Mouse (Mus musculus) sigmoid colon, adult 10 weeks (tissue): ENCODE data around the gene Olfr328. TPM values are rescaled to one million over a fixed set of nuclear protein-coding genes. Genes with fewer than 3 reads are reported as not detected.

Experiments
- polyA plus RNA-seq: library from polyadenylated mRNA; stranded (reverse); fragments of 350-450 nt; fragmentation: Illumina TruSeq; extraction: RNeasy Lipid Tissue Mini Kit (QIAGEN cat#74804); gene quantifications from one replicate; pipeline ENCODE4 v1.2.3, GENCODE M21; 2014; ENCODE audit warnings: low read depth, low replicate concordance

Olfr328 gene
- polyA plus RNA-seq = not detected

DNA sequence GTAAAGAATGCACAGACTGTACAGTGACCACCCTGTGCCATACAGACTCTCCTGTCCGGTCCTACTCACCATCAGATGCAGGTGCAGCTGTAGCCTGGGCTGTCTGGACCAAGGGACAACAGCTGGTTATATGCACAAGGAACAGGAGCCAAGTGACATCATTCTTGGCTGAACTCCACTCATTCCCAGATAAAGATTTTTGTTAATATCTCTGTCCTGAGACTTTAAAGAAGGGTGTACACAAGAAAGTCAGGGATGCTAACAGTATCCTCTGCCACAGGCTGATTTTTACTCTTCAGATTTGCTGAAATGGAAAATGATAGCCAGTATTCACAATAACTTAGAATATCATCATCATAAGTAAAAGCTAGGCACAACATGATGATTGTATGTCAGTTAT is at the start of gene Olfr328:
Olfr328 (minus strand) TSS at position 101 of the 400 bp plus-strand sequence.

DNA sequence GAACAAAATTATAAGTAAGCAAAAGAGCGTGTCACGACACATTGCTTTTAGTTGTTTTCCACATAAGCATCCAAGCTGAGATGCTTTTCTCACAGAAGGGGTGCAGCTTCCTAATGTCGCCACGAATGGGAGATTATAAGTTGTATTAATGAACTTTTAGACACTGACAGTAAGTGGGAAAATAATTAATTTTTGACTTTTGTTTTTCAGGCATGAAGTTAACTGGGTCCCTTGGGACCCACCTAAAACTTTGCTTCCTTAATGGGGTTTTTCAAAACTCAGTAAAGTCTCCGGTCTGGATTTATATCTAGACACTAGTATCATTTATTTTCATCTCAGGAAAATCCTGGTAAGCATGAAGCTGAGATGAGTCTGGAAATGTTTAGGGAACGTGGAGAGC is 39.4 kb upstream of the Olfr328 start, which contains the start of gene Olfr324:
Olfr324 (plus strand) TSS at position 301 of the 400 bp plus-strand sequence.

DNA sequence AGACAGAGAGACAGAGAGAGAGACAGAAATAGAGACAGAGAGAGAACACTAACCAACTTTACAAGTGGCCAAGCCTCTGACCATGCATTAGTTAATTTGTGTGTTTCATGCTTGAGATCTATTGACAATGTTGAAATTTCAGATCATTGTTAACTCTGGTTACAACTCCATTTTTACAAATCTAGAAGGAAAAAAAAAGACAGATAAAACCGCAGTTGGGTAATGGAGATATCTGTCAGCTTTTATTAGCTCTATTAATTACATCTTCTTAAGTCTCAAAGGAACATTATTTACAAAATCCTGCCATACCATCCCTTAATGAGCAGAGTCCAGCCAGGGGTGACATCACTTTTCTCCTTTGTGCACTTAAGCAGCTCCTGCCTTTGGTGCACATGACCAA is 22.0 kb upstream of the Olfr328 start, which contains the start of gene Olfr325:
Olfr325 (plus strand) TSS at position 301 of the 400 bp plus-strand sequence.

DNA sequence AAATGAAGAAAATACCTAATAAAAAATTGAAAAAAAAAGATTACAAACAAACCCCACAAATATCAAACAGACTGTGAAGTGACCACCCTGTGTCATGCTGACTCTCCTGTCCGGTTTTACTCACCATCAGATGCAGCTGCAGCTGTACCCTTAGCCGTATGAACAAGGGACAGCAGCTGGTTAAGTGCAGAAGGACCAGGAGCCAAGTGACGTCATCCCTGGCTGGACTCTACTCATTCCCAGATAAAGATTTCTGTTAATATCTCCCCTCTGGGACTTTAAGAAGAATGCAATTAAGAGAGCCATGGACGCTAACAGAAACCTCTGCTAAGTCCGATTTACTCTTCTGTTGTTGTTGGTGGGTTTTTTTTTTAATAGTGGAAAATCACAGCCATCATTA is 15.0 kb upstream of the Olfr328 start, which contains the start of gene Olfr224:
Olfr224 (minus strand) TSS at position 149 of the 400 bp plus-strand sequence.

DNA sequence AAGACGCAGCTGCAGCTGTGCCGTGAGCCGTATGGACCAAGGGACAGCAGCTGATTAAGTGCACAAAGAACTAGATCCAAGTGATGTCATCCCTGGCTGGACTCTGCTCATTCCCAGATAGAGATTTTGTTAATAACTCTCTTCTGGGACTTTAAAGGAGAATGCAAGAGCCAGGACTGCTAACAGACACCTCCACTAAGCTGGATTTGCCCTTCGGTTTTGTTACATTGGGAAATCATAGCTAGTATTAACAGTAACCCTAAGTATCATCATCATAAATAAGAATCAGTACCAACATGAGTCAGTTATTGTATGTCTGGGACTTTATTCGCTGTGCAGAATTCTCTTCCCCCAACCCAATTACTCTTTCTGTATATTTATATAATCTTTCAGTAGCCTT is 9.1 kb downstream of the Olfr328 start, which contains the start of gene Olfr329-ps:
Olfr329-ps (minus strand) TSS at position 101 of the 400 bp plus-strand sequence.

DNA sequence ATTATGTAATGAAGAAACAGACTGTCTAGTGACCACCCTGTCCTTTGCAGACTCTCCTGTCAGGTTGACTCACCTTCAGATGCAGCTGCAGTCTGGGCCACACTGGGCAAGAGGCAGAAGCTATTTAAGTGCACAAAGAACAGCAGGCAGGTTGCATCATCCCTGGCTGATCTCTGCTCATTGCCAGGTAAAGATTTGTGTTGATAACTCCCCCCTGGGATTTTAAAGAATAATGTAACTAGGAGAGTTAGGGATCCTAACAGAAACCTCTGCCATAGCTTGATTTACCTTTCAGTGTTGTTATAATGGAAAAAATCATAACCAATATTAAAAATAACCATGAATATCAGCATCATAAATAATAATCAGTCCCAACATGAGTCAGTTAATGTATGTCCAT is 20.7 kb downstream of the Olfr328 start, which contains the start of gene Olfr330:
Olfr330 (minus strand) TSS at position 101 of the 400 bp plus-strand sequence.

DNA sequence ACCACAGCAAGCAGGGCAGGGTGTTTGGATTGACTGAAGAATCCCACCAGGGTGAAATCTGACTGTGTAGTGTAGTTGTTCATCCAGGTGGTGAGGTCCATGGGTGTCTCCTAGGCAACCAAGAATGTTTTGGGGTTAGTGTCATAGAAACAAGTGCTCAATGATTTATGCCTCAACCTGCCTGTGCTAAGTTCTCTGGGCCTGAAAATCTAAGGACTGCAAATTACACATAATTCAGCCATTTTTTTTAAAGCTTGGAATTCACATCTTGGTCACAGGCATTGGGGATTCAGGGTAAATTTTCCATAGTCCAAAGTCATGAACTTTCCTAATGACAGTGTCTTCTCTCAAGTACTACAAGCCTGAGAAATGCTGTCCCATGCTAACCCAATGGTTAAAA is 53.0 kb downstream of the Olfr328 start, which contains the start of gene Olfr331:
Olfr331 (minus strand) TSS at position 101 of the 400 bp plus-strand sequence.

Other genes starting within 250 kb of the Olfr328 start
- 2.9 TPM for gene Zfp692, start 248.6 kb downstream of the Olfr328 start, polyA plus RNA-seq
- 75.1 TPM for gene Zfp672, start 225.3 kb downstream of the Olfr328 start, polyA plus RNA-seq
- gene Sh3bp5l, start 224.9 kb downstream of the Olfr328 start, polyA plus RNA-seq = 1.0 TPM
- gene Lypd8, start 176.6 kb downstream of the Olfr328 start, polyA plus RNA-seq = 5,512 TPM
- gene 1810065E05Rik, start 134.5 kb downstream of the Olfr328 start, polyA plus RNA-seq = 220 TPM
- not detected for gene Gm12253, start 123.1 kb downstream of the Olfr328 start, polyA plus RNA-seq
- gene Lypd9, start 102.7 kb downstream of the Olfr328 start, polyA plus RNA-seq = not detected
- gene Olfr30, start 93.4 kb downstream of the Olfr328 start, polyA plus RNA-seq = not detected
- 0.13 TPM for gene Olfr332, start 63.1 kb downstream of the Olfr328 start, polyA plus RNA-seq
- gene Olfr331, start 53.1 kb downstream of the Olfr328 start, polyA plus RNA-seq = not detected
- not detected for gene Olfr330, start 20.8 kb downstream of the Olfr328 start, polyA plus RNA-seq
- not detected for gene Olfr329-ps, start 9.2 kb downstream of the Olfr328 start, polyA plus RNA-seq
- not detected for gene Olfr224, start 14.9 kb upstream of the Olfr328 start, polyA plus RNA-seq
- gene Olfr325, start 22.1 kb upstream of the Olfr328 start, polyA plus RNA-seq = not detected
- not detected for gene Olfr324, start 39.5 kb upstream of the Olfr328 start, polyA plus RNA-seq
- 45.8 TPM for gene 2210407C18Rik, start 60.4 kb upstream of the Olfr328 start, polyA plus RNA-seq
- gene Olfr323, start 74.9 kb upstream of the Olfr328 start, polyA plus RNA-seq = not detected
- not detected for gene Trim58, start 84.8 kb upstream of the Olfr328 start, polyA plus RNA-seq
- gene Olfr322, start 103.1 kb upstream of the Olfr328 start, polyA plus RNA-seq = not detected
- not detected for gene Olfr320, start 125.5 kb upstream of the Olfr328 start, polyA plus RNA-seq
- gene Olfr319, start 143.5 kb upstream of the Olfr328 start, polyA plus RNA-seq = not detected
- gene Olfr318, start 168.4 kb upstream of the Olfr328 start, polyA plus RNA-seq = not detected
- gene Olfr317, start 183.6 kb upstream of the Olfr328 start, polyA plus RNA-seq = not detected
- gene Olfr316, start 197.1 kb upstream of the Olfr328 start, polyA plus RNA-seq = not detected
- gene Olfr315, start 217.6 kb upstream of the Olfr328 start, polyA plus RNA-seq = not detected
- gene Olfr314, start 227.3 kb upstream of the Olfr328 start, polyA plus RNA-seq = not detected
- gene Fam183b, start 246.3 kb upstream of the Olfr328 start, polyA plus RNA-seq = not detected